In the genomic region with DNA sequence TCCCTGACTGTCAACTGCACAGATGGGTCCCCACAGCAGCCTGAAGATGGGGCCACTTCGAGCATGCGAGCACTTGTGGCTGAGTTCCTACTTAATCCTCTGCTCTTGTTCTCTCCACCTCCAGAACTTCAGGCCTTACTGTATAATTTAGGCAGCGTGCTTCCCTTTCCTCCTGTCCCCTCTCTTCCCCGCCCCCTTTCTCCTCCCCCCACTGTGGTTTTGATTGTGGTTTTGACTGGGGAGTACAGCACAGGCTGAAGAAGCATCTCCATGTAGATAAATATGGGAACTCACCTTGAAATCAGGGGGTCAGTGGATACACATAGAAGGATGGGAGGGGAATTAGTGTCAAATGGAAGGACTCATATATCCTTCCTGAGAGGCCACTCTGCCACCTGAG, we compare ENCODE assay signal across 20 mouse cellular contexts.
"Had no signal": no experiment of that assay in that cellular context is flagged by ENCODE, and none has a peak within 500 bp of the region (broad histone marks: within the 10 kb centered on the region; RNA-seq: fewer than 3 reads in every experiment).

No protein-coding gene starts in this region.

- H3K4me1 ChIP-seq: midbrain, embryonic 12.5 days; midbrain, embryonic 15.5 days; neural tube, embryonic 12.5 days; neural tube, embryonic 15.5 days; stomach, embryonic 15.5 days had no signal

- ATAC-seq: midbrain, embryonic 15.5 days had no signal

- H3K27ac ChIP-seq: kidney, embryonic 15.5 days; left cerebral cortex, adult 2 months; liver, embryonic 13.5 days; midbrain, embryonic 12.5 days; midbrain, embryonic 15.5 days; neural tube, embryonic 12.5 days; neural tube, embryonic 15.5 days; stomach, embryonic 15.5 days had no signal

- H3K4me2 ChIP-seq: kidney, embryonic 15.5 days; liver, embryonic 13.5 days; midbrain, embryonic 12.5 days; midbrain, embryonic 15.5 days; neural tube, embryonic 12.5 days; neural tube, embryonic 15.5 days; stomach, embryonic 15.5 days had no signal

- H3K36me3 ChIP-seq: kidney, embryonic 15.5 days; liver, embryonic 13.5 days; midbrain, embryonic 12.5 days; midbrain, embryonic 15.5 days; neural tube, embryonic 12.5 days; neural tube, embryonic 15.5 days; stomach, embryonic 15.5 days had no signal

- H3K27me3 ChIP-seq: kidney, embryonic 15.5 days; midbrain, embryonic 15.5 days; stomach, embryonic 15.5 days had no signal

- H3K9ac ChIP-seq: kidney, embryonic 15.5 days; liver, embryonic 13.5 days; midbrain, embryonic 12.5 days; midbrain, embryonic 15.5 days; neural tube, embryonic 12.5 days; neural tube, embryonic 15.5 days; stomach, embryonic 15.5 days had no signal

- DNase-seq: kidney, adult 8-10 months; kidney, postnatal 10 days; kidney, postnatal 36 days; layer of hippocampus, postnatal 36 days; liver, embryonic 13.5 days; lung, adult 2 months; lung, postnatal 14 days; lung, postnatal 4 days; right cerebral cortex, adult 18-20 months; right cerebral cortex, postnatal 25 days; spleen, adult 18-20 months; thymus, postnatal 36 days had no signal

- H3K9me3 ChIP-seq: kidney, embryonic 15.5 days; liver, embryonic 13.5 days; midbrain, embryonic 12.5 days; midbrain, embryonic 15.5 days; neural tube, embryonic 12.5 days; neural tube, embryonic 15.5 days; stomach, embryonic 15.5 days had no signal

- H3K4me3 ChIP-seq: kidney, embryonic 15.5 days; left cerebral cortex, adult 2 months; liver, embryonic 13.5 days; megakaryocyte, embryonic 14.5 days; midbrain, embryonic 12.5 days; midbrain, embryonic 15.5 days; neural tube, embryonic 12.5 days; neural tube, embryonic 15.5 days; stomach, embryonic 15.5 days had no signal
